Mouse (Mus musculus) T-helper 2 cell (primary cell): ENCODE measurements around the gene Nutm2.
"Not testable (repeated sequence)": the region's sequence is repeated elsewhere in the genome, so short reads cannot be mapped to it uniquely, and the experiment has no call there.

ENCODE experiments used
- in situ Hi-C: fragments of 300-600 bp; cut with MboI, MseI; formaldehyde crosslinking; loops from one replicate; pipeline ENCODE4 v1.15.1; 2025; ENCODE audit warnings: high pct_unique_total_duplicates

Nutm2 gene

GRCm38 (mm10) chr13:50467007-50467406, at the start of gene Nutm2:
TSS of gene Nutm2 (plus strand) at chr13:50467307.
- in situ Hi-C loops, result no loop called here

DNA sequence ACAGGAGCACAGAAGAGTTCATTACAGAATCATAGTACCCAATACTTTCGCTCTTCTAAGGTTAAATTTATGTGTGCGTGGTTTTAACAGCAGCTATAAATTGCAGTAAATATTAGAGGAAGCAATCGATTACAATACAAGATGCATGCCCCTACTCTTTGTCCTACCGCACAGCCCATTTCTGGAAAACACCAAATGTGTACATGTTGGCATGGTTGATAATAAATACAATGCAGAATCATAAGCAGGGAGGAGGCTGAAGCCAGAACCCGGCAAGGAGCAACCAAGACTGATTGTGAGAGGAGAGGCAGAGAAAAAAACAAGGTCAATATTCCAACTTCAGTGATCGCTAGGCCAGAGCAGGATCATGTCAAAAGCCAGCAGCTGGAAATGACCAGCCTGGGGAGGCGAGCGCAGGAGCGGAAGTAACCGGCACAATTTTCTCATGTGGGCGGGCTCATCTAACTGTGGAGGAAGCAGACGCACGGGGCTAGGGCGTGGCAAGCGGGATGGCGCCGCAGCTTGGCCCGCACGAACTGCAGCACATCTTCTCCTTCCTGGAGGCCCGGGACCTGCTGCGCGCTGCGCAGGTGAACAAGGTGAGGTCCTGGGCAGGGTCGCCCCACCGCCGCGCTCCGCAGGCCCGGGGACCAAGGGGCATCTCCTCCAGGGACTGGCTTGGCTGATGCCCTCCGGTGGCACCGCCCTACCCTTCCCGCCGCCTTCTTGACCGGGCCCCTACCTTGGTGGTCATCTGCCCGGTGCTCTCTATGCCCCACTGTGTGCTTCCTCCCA, 49.5 kb upstream of the Nutm2 start, which contains the start of gene Fbxw17:
TSS of gene Fbxw17 (plus strand) at position 476 of the 795 bp plus-strand sequence.
- in situ Hi-C loops, result no loop called here

DNA sequence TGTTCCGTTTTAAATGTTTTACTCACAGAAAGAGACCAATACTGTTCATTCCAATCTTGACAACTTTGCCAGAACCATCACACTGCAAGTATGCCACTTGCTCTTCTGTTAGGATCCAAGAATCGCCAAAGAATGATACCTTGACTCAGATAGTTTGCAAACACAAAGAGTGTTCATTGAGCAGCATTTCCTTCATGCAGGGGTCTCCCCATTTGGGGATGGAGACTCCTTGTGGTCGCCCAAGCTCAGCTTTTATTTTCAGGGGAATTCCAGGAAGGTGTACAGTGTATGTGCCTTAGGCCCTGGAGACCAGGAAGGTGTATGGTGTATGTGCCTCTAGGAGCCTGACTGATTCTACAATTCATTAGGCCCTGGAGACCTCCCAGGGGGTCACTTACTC, 48.7 kb upstream of the Nutm2 start:
- in situ Hi-C loops, result no loop called here

GRCm38 (mm10) chr13:50423625-50424209, 43.4 kb upstream of the Nutm2 start:
- in situ Hi-C loops, result no loop called here

DNA sequence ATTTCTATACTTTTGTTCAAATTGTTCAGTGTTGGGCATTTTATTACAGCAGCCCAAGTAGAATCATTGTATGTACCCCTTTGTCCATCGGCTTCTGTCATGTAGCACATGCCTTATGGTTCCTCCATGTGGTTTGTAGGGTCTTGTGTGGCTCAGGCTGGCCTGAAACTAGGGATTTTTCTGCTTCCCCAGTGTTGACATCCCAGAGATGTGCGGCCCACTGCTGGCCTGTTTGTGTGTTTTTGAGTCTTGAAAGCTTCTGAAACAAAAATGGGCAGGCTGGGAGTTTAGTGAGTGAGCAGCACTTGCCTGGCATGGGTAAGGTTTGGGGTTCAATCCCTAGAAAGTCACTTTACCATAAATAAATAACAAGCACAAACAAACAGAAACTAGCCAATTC, 42.6 kb upstream of the Nutm2 start:
- in situ Hi-C loops, result no loop called here

GRCm38 (mm10) chr13:50426686-50427085, 40.4 kb upstream of the Nutm2 start:
- in situ Hi-C loops, result no loop called here

GRCm38 (mm10) chr13:50443812-50444211, 23.3 kb upstream of the Nutm2 start, which contains the start of gene Gm47429:
TSS of gene Gm47429 (minus strand) at chr13:50443912.
- in situ Hi-C loops, result no loop called here

DNA sequence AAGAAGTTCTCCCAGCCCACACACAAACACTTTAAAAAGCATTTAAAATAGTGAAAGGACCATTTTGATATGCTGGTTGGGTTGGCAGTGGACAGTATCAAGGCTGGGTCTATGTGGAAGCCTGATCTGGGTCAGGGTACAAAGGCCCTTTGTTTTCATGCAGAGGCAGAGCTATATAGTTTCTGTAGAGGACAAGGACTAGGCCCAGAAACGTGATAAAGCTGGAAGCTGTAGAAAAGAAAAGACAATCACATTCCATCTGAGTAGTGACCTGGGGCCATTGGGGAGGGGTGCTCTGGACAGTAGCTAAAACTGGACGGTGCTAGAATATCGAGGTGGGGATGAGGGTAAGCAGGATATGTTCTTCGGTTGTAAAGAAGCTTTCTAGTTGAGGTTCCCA, 21.8 kb upstream of the Nutm2 start:
- in situ Hi-C loops, result no loop called here

DNA sequence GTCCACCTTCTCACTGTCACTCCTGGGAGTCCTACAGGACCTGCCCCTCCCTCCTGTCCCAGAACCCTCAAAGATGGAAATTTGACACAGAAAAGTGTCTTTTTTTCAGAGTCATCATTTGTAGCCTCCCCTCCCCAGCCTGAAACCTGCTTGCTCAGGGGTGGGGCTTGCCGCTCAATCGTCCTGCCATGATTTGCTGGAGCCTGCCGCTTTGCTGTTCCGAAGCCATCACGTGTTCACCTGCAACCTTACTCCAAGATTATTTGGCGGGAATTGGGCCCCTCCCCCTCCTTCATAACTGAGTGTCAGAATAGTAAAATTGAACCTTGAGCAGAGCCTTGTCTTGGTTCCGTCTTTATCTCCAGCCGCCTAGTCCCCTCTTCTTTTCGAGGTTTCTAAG, 14.8 kb upstream of the Nutm2 start:
- in situ Hi-C loops, result not testable (repeated sequence)

GRCm38 (mm10) chr13:50453426-50453825, 13.7 kb upstream of the Nutm2 start:
- in situ Hi-C loops, result no loop called here

DNA sequence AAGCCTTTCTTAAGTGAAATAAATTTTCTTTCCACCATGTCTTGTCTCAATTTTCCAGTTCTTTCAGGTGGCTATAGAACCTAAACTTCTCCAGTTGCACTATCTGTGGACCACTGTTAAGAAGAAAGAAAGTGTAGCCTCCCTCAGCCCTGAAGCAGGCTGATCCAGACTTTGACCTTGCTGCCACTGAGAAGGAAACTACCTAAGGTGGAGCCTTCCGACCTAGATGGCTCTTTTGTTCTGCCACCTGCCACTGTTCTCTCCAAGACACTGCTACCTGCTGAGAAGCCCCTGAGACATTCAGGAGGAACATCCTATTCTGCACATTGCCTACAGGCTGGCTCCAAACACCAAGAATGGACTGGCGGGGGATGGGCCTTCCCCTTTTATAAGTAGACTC, 6.7 kb upstream of the Nutm2 start:
- in situ Hi-C loops, result not testable (repeated sequence)

DNA sequence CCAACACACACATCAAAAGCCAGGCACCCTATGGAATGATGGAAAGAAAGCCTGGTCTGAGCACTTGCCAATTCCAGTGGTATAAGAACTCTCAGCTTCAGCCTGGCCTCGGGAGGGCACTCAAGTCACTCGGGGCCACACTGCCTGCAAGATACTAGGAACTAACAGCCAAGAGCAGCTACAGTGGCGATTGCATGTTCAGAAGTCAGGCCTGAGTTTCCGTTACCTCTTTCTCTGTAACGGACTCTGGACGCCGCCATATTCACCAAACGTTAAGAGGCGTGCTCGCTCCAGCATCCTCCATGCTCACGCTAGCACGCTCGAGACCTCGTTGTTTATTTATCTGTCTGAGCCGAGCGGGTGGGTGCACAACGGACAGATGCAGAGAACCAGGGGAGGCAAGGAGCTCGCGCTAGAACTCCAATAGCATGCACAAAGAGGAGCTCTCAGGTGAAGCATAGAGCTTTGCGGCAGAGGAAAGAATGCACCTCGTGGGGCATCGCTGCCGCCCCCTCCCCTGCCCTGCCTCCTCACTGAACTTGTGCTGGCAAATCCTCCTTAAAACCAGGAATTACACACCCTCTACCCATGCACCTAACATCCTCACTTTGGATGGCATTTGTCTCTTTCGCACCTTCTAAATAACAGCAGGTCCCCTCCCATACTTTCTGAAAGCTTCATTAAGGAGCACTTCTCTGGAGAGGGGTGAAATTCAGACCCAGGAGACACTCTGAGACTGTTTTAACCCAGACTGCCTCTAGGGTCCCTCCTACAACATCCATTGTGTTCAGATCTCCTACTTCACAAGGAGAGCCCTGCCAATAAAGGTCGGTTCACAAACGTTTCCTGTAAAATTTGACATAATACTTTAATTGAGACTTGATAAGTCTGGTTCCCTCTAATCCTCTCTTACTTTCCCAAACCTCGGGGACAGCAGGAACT, 2.2 kb upstream of the Nutm2 start:
- in situ Hi-C loops, result no loop called here

- in situ Hi-C loops, result not testable (repeated sequence)
Observed at GRCm38 (mm10) chr13:50488510-50488909, 21.4 kb downstream of the Nutm2 start.

DNA sequence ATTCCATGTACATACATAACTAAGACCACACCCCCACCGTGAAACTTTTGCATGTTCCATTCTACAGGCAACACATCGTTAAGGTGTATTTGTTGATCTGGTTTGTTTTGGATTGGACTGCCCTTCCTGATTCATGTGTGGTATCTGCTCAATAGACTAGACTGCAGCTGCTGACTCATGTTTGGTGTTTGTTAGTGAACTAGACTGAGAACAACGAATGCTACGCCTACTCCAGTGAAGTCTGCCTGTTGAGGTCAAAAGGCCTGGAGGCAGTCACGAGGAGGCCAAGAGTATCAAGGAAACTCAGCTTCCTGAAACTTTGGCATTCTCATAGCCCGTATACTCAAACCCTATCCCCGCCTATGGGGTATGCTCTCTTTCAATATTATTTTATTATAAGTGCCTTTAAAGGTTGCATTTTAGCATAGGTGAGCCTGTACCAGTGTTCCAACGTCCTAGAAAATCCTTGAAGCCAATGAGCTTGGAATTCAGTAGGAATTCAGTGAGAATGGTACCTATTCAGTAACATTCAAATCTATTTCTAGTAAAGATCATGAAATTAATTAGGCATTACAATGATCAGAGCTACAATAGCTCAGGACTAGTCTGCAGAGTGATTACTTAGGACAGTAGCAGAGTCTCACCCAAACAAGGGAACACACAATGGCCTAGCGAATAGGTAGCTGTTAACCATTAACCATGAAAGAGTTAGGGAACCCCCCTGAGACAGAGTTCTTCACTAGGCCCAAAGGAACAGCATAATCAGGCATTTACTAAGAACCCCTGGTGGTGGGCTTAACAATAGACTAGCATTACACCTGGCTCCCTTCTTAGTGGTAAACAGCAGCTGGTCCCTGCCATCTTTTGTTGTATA, 43.6 kb downstream of the Nutm2 start:
- in situ Hi-C loops, result loop anchor here (5.0 kb wide), 1 partner anchor 138 kb away; no protein-coding TSS in a partner anchor
